Mouse (Mus musculus): Measurements from ENCODE around the gene Myo1b. TPM values are rescaled to one million over a fixed set of nuclear protein-coding genes. Genes with fewer than 3 reads are reported as not detected.
"Not testable (repeated sequence)": the region's sequence is repeated elsewhere in the genome, so short reads cannot be mapped to it uniquely, and the experiment has no call there.

Gene Myo1b
- total RNA-seq, 2 experiments from 2014 or later, result 8.9 to 13.0 TPM

- DNase-seq, result no peak
- intact Hi-C loops (cut with DNase I), result no loop called here
Measured at GRCm38 (mm10) chr1:51905073-51905472, 10.8 kb downstream of the Myo1b start.

GRCm38 (mm10) chr1:51897160-51897572 is 18.7 kb downstream of the Myo1b start:
- intact Hi-C loops (cut with DNase I), result no loop called here

GRCm38 (mm10) chr1:51895961-51896360 is 19.9 kb downstream of the Myo1b start:
- intact Hi-C loops (cut with DNase I), result no loop called here
- no peak for DNase-seq

More at GRCm38 (mm10) chr1:51897160-51897572, 18.7 kb downstream of the Myo1b start:
- DNase-seq, result no peak

- intact Hi-C loops (cut with DNase I), result no loop called here
- DNase-seq, result no peak
Measured at GRCm38 (mm10) chr1:51894721-51895120, 21.1 kb downstream of the Myo1b start.

- no peak for DNase-seq
- intact Hi-C loops (cut with DNase I), result no loop called here
Measured at GRCm38 (mm10) chr1:51893521-51894355, 22.1 kb downstream of the Myo1b start.

GRCm38 (mm10) chr1:51892005-51892404 is 23.9 kb downstream of the Myo1b start:
- no peak for DNase-seq
- intact Hi-C loops (cut with DNase I), result no loop called here

GRCm38 (mm10) chr1:51888046-51888813 is 27.6 kb downstream of the Myo1b start:
- no peak for DNase-seq
- intact Hi-C loops (cut with DNase I), result no loop called here

- intact Hi-C loops (cut with DNase I), result no loop called here
- no peak for DNase-seq
Measured at GRCm38 (mm10) chr1:51885356-51885983, 30.4 kb downstream of the Myo1b start.

GRCm38 (mm10) chr1:51883211-51883610 is 32.7 kb downstream of the Myo1b start:
- intact Hi-C loops (cut with DNase I), result no loop called here

GRCm38 (mm10) chr1:51882752-51883151 is 33.1 kb downstream of the Myo1b start:
- intact Hi-C loops (cut with DNase I), result no loop called here
- DNase-seq, result no peak

More at GRCm38 (mm10) chr1:51883211-51883610, 32.7 kb downstream of the Myo1b start:
- DNase-seq, result no peak

GRCm38 (mm10) chr1:51879927-51880814 is 35.7 kb downstream of the Myo1b start:
- no peak for DNase-seq
- intact Hi-C loops (cut with DNase I), result no loop called here

- intact Hi-C loops (cut with DNase I), result no loop called here
Measured at GRCm38 (mm10) chr1:51879333-51879770, 36.5 kb downstream of the Myo1b start.

GRCm38 (mm10) chr1:51875462-51876225 is 40.2 kb downstream of the Myo1b start:
- intact Hi-C loops (cut with DNase I), result no loop called here
- no peak for DNase-seq

More at GRCm38 (mm10) chr1:51879333-51879770, 36.5 kb downstream of the Myo1b start:
- no peak for DNase-seq

GRCm38 (mm10) chr1:51872493-51873261 is 43.2 kb downstream of the Myo1b start:
- DNase-seq, result no peak
- intact Hi-C loops (cut with DNase I), result no loop called here

- DNase-seq; intact Hi-C loops (cut with DNase I): not testable (repeated sequence)
Measured at GRCm38 (mm10) chr1:51871234-51871633, 44.6 kb downstream of the Myo1b start.

- intact Hi-C loops (cut with DNase I), result no loop called here
- no peak for DNase-seq
Measured at GRCm38 (mm10) chr1:51862828-51863421, 52.9 kb downstream of the Myo1b start.

- no peak for DNase-seq
- intact Hi-C loops (cut with DNase I), result no loop called here
Measured at GRCm38 (mm10) chr1:51860837-51861236, 55.0 kb downstream of the Myo1b start.

- intact Hi-C loops (cut with DNase I), result no loop called here
- no peak for DNase-seq
Measured at GRCm38 (mm10) chr1:51856946-51857345, 58.9 kb downstream of the Myo1b start.
